Mouse (Mus musculus) spleen, postnatal 10 days (tissue): Measurements from ENCODE around the gene Itpr1.

Experiments
- DNase-seq, 2 experiments: peaks; one replicate each; pipeline ENCODE4 v3.0.0; 2021 to 2022; ENCODE audit warnings: low spot score in 2 of 2

The Itpr1 gene

DNA sequence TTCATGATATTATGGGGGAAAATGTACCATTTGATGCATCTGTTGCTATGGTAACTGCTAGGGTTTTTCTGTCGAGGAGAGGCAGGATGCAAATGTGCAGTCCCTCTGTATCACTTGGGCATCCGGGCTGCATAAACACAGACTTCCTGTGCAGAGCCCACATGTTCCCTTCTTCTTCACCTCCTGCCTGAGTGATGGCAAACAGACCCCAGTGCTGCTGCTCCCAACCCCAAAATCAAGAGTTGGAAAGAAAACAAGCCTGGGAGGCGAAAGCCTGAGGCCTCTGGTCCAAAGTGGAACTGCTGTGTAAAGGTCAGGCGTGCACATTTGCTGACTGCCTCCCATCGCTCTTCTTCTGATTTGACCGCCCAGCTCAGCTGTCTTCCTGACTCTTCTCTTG lies 222.6 kb downstream of the Itpr1 start:
- DNase-seq = no peak

DNA sequence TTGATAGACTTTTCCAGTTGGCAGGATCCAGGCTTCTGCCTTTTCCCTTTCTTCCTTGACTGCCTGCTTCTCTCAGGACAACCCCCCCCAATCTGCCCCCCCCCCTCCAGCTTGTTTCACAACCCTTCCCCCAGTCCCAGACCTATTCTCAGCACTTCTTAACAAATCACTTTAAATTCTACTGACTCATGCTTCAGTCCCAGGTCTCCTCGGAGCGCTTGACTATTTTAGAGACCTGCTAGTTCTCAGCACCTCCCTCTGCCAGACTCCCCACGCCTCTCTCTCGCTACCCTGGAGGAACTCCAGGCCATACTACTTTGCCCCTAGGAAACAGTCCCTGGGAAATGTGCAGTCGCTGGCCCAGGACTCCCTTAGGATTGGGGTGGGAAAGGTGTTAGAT lies 223.7 kb downstream of the Itpr1 start:
- no peak for DNase-seq

- no peak for DNase-seq
Measured at GRCm38 (mm10) chr6:108441290-108441689, 228.4 kb downstream of the Itpr1 start.

- no peak for DNase-seq
Measured at GRCm38 (mm10) chr6:108442291-108442690, 229.4 kb downstream of the Itpr1 start.

- no peak for DNase-seq
Measured at GRCm38 (mm10) chr6:108444435-108444834, 231.5 kb downstream of the Itpr1 start.

DNA sequence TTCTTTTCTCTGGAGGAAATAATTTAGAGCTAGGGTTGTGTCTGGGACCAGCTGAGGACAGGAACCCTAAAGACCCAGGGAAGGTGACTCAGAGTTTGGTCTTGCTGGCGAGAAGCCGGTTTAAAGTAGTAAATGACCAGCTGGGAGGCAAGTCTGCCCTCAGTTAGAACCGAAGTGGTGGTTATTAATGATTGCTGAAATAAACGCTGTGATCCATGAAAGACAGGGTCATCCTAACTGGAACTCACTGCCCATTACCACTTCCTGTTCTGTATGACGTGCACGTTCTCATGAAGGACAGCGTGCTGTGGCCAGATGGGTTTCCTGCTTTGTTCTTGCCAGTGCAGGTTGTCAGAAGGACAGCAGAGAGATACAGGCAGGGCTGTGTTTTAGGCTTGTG lies 232.1 kb downstream of the Itpr1 start:
- no peak for DNase-seq

DNA sequence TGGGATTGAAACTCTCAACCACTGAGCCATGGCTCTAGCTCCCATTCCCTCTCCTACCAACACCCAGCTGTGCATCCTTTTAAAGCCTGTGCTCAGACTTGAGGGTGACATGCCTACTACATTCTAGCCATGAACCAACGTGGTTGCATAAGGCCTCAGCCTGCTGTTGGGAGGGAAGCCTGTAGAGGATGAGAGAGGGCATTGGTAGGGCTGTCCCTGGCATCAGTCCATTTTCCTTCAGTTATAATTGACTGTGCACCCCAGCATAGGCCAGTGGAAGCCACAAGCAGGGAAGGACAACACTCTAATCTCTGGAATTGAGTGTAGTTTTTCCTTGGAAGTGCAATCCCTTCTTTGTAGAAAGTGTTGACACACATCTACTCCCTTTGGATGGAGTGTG lies 233.9 kb downstream of the Itpr1 start:
- no peak for DNase-seq

- DNase-seq = no peak
Measured at GRCm38 (mm10) chr6:108447179-108447845, 234.4 kb downstream of the Itpr1 start.

DNA sequence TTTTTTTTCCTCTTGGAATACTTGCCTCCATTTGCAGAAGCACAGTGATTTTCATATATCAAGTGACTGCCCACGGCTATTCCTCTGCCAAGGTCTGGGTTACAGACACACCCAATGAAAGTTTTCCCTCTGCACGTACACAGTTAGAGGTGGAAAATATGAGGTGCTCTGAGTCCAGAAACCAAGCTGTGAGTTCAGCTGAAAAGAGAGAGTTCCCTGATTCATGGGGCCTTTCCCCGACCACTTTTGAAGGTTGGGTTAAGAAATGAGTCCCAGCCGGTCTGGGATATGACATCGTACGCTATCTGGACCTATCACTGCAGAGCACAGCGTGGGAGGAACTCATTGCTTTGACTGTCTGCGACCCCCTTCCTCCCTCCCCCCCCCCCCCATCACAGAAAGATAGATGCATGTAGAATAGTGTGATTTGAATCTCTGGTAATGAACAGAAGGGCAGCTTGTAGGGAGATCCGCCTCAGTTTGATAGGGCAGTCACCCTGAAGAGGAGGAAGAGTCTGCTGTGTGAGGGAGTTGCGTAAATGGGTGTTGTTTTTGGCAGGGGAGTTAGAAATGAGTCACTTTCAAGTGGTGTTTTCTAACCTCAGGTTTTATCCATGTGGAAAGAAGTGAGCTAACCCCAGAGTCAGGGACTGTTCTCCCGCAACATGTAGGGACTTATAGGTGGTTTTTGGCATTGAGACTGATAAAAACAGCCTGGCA lies 235.3 kb downstream of the Itpr1 start:
- DNase-seq = no peak

DNA sequence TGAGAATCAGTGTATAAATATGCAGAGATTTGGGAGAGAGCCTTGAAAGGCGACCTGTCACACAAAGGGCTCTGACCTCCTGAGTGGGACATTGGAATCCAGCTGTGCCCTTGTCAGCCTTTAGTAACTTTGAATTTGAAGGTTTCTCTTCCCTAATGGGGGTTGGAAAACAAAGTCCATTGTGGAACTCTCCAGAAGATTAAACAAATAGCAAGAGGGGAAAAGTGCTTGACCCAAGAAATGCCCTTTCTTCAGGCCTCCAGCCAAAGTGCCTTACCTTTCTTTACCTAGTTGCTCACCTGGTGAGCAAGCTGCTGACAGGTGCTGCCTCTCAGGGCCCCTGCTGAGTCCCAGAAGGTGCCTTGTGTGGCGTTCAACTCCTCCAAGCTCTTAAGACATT lies 236.0 kb downstream of the Itpr1 start:
- no peak for DNase-seq

DNA sequence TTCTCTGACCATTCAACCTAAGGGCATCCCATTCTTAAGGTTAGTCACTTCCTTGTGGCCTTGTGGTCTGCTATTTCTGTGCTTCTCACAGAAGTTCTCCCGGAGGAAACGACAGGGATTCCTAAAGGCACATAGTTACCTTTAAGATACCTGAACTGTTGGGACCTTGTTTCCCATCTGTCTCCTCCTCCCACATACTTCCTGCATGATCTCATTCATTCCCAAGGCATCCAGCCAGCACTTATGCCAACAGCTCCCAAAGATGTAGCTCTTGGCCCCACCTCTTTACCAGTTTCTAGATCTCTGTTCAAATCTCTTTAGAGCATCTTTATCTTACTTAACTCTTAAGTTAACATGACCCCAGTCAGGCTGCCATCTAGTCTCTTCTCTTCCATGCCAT lies 238.6 kb downstream of the Itpr1 start:
- no peak for DNase-seq

- DNase-seq = no peak
Measured at GRCm38 (mm10) chr6:108453618-108454017, 240.7 kb downstream of the Itpr1 start.

DNA sequence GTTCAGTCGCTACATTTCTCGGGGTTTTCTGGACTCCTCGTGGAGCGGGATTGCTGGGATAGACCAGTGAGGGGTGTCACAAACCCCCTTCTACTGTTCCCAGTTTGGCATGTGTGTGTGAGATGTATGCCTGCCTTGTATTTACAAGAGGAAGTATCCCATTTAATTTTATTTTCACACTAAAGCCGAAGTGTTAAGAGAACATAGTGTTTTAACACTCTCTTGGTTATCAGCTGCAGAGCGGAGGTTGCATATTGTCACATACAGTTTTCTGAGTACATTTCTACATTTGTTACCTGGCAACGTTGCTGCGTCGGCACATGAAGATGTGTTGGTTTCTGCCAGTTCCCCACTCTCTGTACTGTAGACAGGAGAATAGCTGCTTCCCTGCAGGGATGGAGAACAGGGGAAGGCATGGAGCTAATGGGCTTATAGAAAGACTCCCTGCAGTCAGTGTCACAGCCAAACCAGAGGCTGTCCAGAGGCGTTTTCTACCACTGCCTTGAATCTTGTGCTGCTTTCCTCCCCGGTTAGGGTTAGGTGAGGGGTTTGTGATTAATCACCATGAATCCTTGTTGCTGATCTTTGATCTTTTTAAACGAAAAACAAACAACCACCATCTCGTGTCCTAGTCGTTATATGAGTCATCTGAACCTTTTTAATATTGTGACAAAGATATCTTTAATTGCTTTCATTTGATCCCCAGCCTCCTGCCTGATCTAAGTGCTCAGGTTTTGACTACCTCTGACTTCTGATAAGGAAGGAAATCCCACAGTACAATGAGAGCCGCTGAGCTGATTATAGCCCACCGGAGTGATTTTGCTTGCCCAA lies 241.4 kb downstream of the Itpr1 start:
- DNase-seq = no peak

GRCm38 (mm10) chr6:108454979-108455836 lies 242.3 kb downstream of the Itpr1 start:
- no peak for DNase-seq

- DNase-seq = no peak
Measured at GRCm38 (mm10) chr6:108456231-108457062, 243.6 kb downstream of the Itpr1 start.

DNA sequence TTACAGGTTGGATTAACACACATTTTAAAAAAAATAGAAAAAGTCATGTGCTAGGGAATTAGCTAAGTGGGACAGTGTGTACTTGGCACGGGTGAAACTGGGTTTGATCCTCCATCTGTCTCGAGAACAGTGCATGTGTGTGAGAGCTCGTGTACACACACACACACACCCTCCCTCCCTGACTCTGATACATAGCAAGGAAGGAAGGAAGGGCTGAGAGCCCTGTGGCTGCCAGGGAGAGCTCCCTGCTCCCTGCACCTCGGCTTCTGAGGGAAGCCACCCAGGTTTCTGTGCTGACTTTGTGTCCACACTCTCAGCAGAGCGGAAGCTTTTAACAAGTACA lies 244.1 kb downstream of the Itpr1 start:
- no peak for DNase-seq

DNA sequence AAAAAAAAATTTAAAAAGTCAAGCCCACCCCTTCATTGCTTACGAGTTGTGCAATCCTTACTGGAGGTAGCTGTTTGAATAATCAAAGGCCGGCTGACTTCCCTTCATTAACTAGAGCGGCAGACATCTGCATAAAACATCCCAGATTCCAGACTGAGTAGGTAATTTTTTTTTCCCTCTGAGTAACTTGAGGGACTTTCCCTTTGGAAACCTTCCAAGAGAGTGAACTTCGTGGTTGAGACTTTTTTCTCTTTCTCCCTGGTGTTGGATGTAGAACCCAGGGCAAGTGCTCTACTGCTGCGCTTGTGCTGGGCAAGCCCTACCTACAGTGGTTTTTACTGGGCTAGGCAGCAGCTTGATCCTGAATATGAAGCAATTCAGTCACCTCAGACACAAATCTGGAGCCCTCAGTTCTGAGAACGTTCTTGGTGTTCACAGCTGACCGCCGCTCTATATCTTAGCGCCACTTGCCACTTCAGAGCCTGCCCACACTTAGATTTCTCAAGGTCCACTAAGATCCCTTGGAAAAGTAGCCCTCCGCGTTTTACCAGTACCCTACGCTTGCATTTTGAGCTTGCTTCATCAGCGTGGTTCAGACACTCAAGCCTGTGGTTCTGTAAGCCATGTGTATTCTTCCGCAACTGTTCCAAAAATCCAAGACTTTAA lies 244.8 kb downstream of the Itpr1 start:
- no peak for DNase-seq

DNA sequence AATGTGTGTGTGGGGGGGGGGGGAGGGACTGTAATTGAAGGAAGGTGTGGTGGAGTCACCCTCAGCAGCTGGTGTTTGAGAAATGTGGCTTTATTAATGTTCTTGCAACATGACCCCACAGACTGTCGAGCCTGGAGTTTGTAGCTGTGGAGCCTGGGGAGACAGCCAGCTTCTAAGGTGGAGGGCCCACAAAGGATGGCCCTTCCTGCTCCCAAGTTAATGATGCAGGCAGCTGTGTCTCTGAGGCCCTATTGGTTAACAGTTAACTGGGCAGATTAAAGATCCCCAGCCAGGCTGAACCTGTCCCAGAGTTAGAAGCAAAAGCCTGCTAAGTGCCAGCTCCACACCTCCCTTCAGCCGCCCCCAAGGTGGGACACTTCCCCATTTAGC lies 245.3 kb downstream of the Itpr1 start:
- DNase-seq = no peak

- no peak for DNase-seq
Measured at GRCm38 (mm10) chr6:108458826-108459225, 245.9 kb downstream of the Itpr1 start.

DNA sequence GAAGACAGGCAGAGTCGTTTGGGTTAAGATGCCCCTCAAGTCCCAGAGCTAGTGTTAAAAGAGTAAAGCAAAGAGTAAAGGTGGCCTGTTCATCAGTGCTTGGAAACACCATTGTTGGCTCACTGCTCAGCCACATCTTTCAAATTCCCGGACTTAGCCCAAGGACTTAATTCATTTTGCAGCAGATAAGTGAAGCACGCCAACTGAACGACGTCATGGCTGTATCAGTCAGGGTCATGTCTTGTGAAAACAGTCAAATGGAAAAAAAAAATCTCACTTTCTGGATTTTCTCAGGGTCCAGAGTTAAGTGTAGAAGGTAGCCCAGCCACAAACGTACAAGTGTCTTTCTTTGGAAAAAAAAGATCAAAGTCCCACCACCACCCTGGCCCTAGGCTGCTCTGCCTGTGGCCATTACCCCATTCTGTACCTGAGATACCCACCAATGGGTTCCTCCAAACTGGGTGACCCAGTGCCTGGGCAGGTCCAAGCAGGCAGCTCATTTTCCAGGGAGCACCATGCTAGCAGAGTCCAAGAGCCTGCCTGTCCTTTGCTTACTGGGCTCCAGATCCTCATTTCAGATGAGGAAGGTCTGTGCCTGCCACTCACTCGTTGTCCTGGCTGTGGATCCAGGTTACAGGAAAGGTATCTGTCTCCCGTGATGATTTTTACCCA lies 251.5 kb downstream of the Itpr1 start:
- no peak for DNase-seq
